Mouse (Mus musculus) heart, adult 2 months (tissue): ENCODE measurements around the gene Trp53i11.

ENCODE experiments used
- CTCF ChIP-seq: fragments of 200-600 bp; IDR thresholded peaks from 2 replicates; pipeline ENCODE4 v1.8.1; 2022; ENCODE audit warnings: antibody characterized with exemption, mild to moderate bottlenecking, moderate library complexity
- EP300 ChIP-seq: fragments of 200-500 bp; IDR thresholded peaks from 2 replicates; pipeline ENCODE4 v1.6.1; 2011; ENCODE audit warnings: low read depth, low read length, control low read depth; ENCODE audit not compliant: insufficient read depth
- POLR2A ChIP-seq: fragments of 200-500 bp; IDR thresholded peaks from 2 replicates; pipeline ENCODE4 v1.6.1; 2011; ENCODE audit warnings: mild to moderate bottlenecking, low read depth, low read length, control low read depth; ENCODE audit not compliant: insufficient read depth

- TF ChIP-seq CTCF (peak; percentile 100; the same call in 1 of the 2 replicates), POLR2A (no peak), EP300 (peak; percentile 20; the same call in 1 of the 2 replicates)
Observed at GRCm38 (mm10) chr2:93217015-93217414, 29.7 kb downstream of the Trp53i11 start.
